Comparison of ENCODE assay signal across 8 mouse cellular contexts in the genomic region with DNA sequence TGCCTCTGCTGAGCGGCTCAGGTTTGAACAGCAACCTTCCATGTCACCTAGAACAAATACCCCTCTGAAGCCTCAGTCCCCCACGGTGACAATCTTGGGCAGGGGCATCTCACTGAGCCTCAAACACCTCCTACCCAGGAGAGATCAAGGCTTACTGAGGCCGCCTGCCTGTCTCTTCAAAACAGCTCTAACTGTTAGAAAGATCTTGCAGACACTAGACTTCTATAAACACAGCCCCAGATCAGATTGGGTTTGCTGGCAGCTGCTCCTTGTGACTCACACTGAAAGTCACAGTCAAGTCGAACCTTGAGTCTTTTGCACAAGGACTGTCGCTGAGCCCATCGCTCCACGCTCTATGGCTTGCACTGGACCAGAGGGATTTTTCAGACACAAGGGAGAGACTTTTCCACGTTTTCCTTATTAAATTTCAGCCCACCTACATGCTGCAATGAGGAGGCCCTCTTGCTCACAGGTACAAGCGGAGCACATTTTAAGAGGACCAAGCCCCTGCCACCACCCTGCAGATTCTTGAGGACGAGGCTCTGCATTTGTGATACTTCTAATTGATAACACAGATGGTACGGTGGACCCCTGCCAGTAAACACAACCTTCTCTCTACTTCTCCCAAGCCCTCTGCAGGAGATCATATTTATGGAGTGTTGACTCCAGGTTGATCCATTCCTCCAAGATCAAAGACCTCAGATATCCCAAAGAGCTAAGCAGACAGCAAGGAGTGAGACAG. TPM values are rescaled to one million over a fixed set of nuclear protein-coding genes. Genes with fewer than 3 reads are reported as not detected.
DNase-seq lines count a peak whose midpoint lies in the region; ATAC-seq lines count a peak whose summit lies in the region.

No protein-coding gene starts in this region.

- H3K4me1 ChIP-seq in midbrain, embryonic 10.5 days: peaks cover 91% of the 10 kb centered on the region
- H3K4me1 ChIP-seq in midbrain, embryonic 11.5 days (ENCODE audit: control insufficient read depth, insufficient read depth, low read length): peaks cover 54% of the 10 kb centered on the region
- peaks cover 59% of the 10 kb centered on the region for H3K4me1 ChIP-seq in forebrain, embryonic 16.5 days (replicated peaks; ENCODE audit: control insufficient read depth, insufficient read depth, low read length)
- H3K4me1 ChIP-seq in midbrain, embryonic 14.5 days (ENCODE audit: control insufficient read depth, insufficient read depth, low read length): peaks cover 61% of the 10 kb centered on the region
- H3K4me1 ChIP-seq in liver, embryonic 11.5 days (replicated peaks; ENCODE audit: control insufficient read depth, insufficient read depth, low read length): peaks cover 11% of the 10 kb centered on the region

- DNase-seq in CD4-positive, CD25-positive, alpha-beta regulatory T cell, adult 2 months (ENCODE audit: low read depth, low spot score): peak; percentile 6
- no peak for DNase-seq in midbrain, embryonic 10.5 days (ENCODE audit: low spot score)
- no peak for DNase-seq in midbrain, embryonic 11.5 days (ENCODE audit: low spot score, missing footprints)
- DNase-seq in midbrain, embryonic 14.5 days: peak; percentile 31
- DNase-seq in liver, embryonic 11.5 days (ENCODE audit: low spot score): no peak
- no peak for DNase-seq in heart, adult 8-10 months (ENCODE audit: low spot score)

- no peak for ATAC-seq in CD4-positive, CD25-positive, alpha-beta regulatory T cell, adult 4 months
- no peak for ATAC-seq in midbrain, embryonic 11.5 days (ENCODE audit: low FRiP score)
- no peak for ATAC-seq in forebrain, embryonic 16.5 days
- no peak for ATAC-seq in midbrain, embryonic 14.5 days (ENCODE audit: low FRiP score, low TSS enrichment)
- ATAC-seq in liver, embryonic 11.5 days (replicated peaks; ENCODE audit: low FRiP score): no peak

- peaks cover 70% of the 10 kb centered on the region for H3K36me3 ChIP-seq in midbrain, embryonic 10.5 days
- H3K36me3 ChIP-seq in midbrain, embryonic 11.5 days (ENCODE audit: control insufficient read depth, insufficient read depth, low read length): no peaks in the 10 kb centered on the region; the same call in 1 of the 2 replicates
- peaks cover 3% of the 10 kb centered on the region; the same call in 1 of the 2 replicates for H3K36me3 ChIP-seq in forebrain, embryonic 16.5 days (ENCODE audit: control insufficient read depth, insufficient read depth)
- no peaks in the 10 kb centered on the region for H3K36me3 ChIP-seq in midbrain, embryonic 14.5 days (ENCODE audit: control insufficient read depth, insufficient read depth, low read length)
- H3K36me3 ChIP-seq in liver, embryonic 11.5 days (ENCODE audit: control insufficient read depth, insufficient read depth, low read length): no peaks in the 10 kb centered on the region

- no peaks in the 10 kb centered on the region for H3K27me3 ChIP-seq in midbrain, embryonic 10.5 days (ENCODE audit: low read depth, poor library complexity, severe bottlenecking)
- H3K27me3 ChIP-seq in midbrain, embryonic 11.5 days (ENCODE audit: control insufficient read depth, insufficient read depth, low read length): no peaks in the 10 kb centered on the region
- H3K27me3 ChIP-seq in forebrain, embryonic 16.5 days (replicated peaks; ENCODE audit: control insufficient read depth, insufficient read depth, low read length): no peaks in the 10 kb centered on the region
- no peaks in the 10 kb centered on the region for H3K27me3 ChIP-seq in midbrain, embryonic 14.5 days (ENCODE audit: control insufficient read depth, insufficient read depth, low read length)
- H3K27me3 ChIP-seq in liver, embryonic 11.5 days (replicated peaks; ENCODE audit: control insufficient read depth, insufficient read depth, low read length): no peaks in the 10 kb centered on the region

- no peak overlapping the region for H3K4me3 ChIP-seq in midbrain, embryonic 10.5 days
- H3K4me3 ChIP-seq in midbrain, embryonic 11.5 days (ENCODE audit: low read depth, low read length): no peak overlapping the region
- no peak overlapping the region for H3K4me3 ChIP-seq in forebrain, embryonic 16.5 days (replicated peaks; ENCODE audit: low read length)
- no peak overlapping the region for H3K4me3 ChIP-seq in midbrain, embryonic 14.5 days (replicated peaks; ENCODE audit: low read depth, low read length)
- no peak overlapping the region for H3K4me3 ChIP-seq in liver, embryonic 11.5 days (ENCODE audit: low read depth, low read length)

- peaks cover 5% of the 10 kb centered on the region; the same call in 1 of the 2 replicates for H3K9me3 ChIP-seq in midbrain, embryonic 10.5 days (replicated peaks)
- no peaks in the 10 kb centered on the region for H3K9me3 ChIP-seq in midbrain, embryonic 11.5 days (ENCODE audit: control insufficient read depth, low read length)
- no peaks in the 10 kb centered on the region for H3K9me3 ChIP-seq in forebrain, embryonic 16.5 days (ENCODE audit: control insufficient read depth, low read length)
- no peaks in the 10 kb centered on the region for H3K9me3 ChIP-seq in midbrain, embryonic 14.5 days (ENCODE audit: control insufficient read depth, low read length)
- H3K9me3 ChIP-seq in liver, embryonic 11.5 days (ENCODE audit: control insufficient read depth, low read length): peaks cover 3% of the 10 kb centered on the region; the same call in 1 of the 2 replicates

- no peak overlapping the region for H3K4me2 ChIP-seq in midbrain, embryonic 11.5 days
- H3K4me2 ChIP-seq in forebrain, embryonic 16.5 days (ENCODE audit: low read length): peak overlapping the region; percentile 29; the same call in 1 of the 2 replicates
- H3K4me2 ChIP-seq in midbrain, embryonic 14.5 days (ENCODE audit: low read length): no peak overlapping the region
- no peak overlapping the region for H3K4me2 ChIP-seq in liver, embryonic 11.5 days

- WGBS in midbrain, embryonic 10.5 days: 68% methylated on average over 11 of the region's 11 CpGs
- 66% methylated on average over 11 of the region's 11 CpGs for WGBS in midbrain, embryonic 11.5 days
- WGBS in forebrain, embryonic 16.5 days: 57% methylated on average over 11 of the region's 11 CpGs
- 62% methylated on average over 11 of the region's 11 CpGs for WGBS in midbrain, embryonic 14.5 days
- WGBS in liver, embryonic 11.5 days: 61% methylated on average over 11 of the region's 11 CpGs

- no peak overlapping the region for H3K9ac ChIP-seq in midbrain, embryonic 11.5 days (ENCODE audit: low read length)
- peak overlapping the region; percentile 5; the same call in 1 of the 2 replicates for H3K9ac ChIP-seq in forebrain, embryonic 16.5 days (replicated peaks; ENCODE audit: low read depth, low read length)
- H3K9ac ChIP-seq in midbrain, embryonic 14.5 days (replicated peaks; ENCODE audit: low read length): peak overlapping the region; percentile 14; the same call in 1 of the 2 replicates
- H3K9ac ChIP-seq in liver, embryonic 11.5 days (ENCODE audit: low read depth, low read length): no peak overlapping the region

- H3K27ac ChIP-seq in midbrain, embryonic 10.5 days (replicated peaks): peak overlapping the region; percentile 69
- H3K27ac ChIP-seq in midbrain, embryonic 11.5 days (ENCODE audit: low read depth, low read length): no peak overlapping the region; the same call in 1 of the 2 replicates
- H3K27ac ChIP-seq in forebrain, embryonic 16.5 days (ENCODE audit: low read length): peak overlapping the region; percentile 46
- H3K27ac ChIP-seq in midbrain, embryonic 14.5 days (replicated peaks; ENCODE audit: low read depth, low read length): peak overlapping the region; percentile 46
- no peak overlapping the region for H3K27ac ChIP-seq in liver, embryonic 11.5 days (ENCODE audit: low read depth, low read length)

RNA-seq across cellular contexts. Expression of a gene that starts 21.7 kb away (rescaled TPM):
- under 1 TPM; 0.44 to 0.67 TPM for polyA plus RNA-seq in CD4-positive, CD25-positive, alpha-beta regulatory T cell, adult 4 months (2017; shearing (Covaris generic))
- polyA plus RNA-seq in midbrain, embryonic 10.5 days (2016; fragmentation: Nextera tagmentation; extraction: Ambion mirVana): 30.9 and 44.7 TPM in 2 replicates
- 48.9 and 54.9 TPM in 2 replicates for polyA plus RNA-seq in midbrain, embryonic 11.5 days (2014; fragmentation: Nextera tagmentation; extraction: Ambion mirVana)
- 32.2 and 37.2 TPM in 2 replicates for polyA plus RNA-seq in forebrain, embryonic 16.5 days (2015; fragmentation: Nextera tagmentation; extraction: Ambion mirVana)
- 58.6 and 68.8 TPM in 2 replicates for polyA plus RNA-seq in midbrain, embryonic 14.5 days (2014; fragmentation: Nextera tagmentation; extraction: Ambion mirVana)
- 2.3 and 3.5 TPM in 2 replicates for polyA plus RNA-seq in liver, embryonic 11.5 days (2014; fragmentation: Nextera tagmentation; extraction: Ambion mirVana)
- under 1 TPM; 0.65 to 0.90 (median 0.77) TPM for total RNA-seq in heart, adult 8-10 months (2022)

Comparison
In these comparisons a context has a peak if more than half of its experiments do, and no peak if none do; other contexts are left out.
1. DNase-seq: peak in CD4-positive, CD25-positive, alpha-beta regulatory T cell, adult 2 months (single experiment) and midbrain, embryonic 14.5 days (single experiment); none in midbrain, embryonic 10.5 days (single experiment), midbrain, embryonic 11.5 days (single experiment), liver, embryonic 11.5 days (single experiment) and heart, adult 8-10 months (single experiment).
2. H3K27ac ChIP-seq: peak in midbrain, embryonic 10.5 days (single experiment), forebrain, embryonic 16.5 days (single experiment) and midbrain, embryonic 14.5 days (single experiment); none in midbrain, embryonic 11.5 days (single experiment) and liver, embryonic 11.5 days (single experiment).
3. H3K9ac ChIP-seq: peak in forebrain, embryonic 16.5 days (single experiment) and midbrain, embryonic 14.5 days (single experiment); none in midbrain, embryonic 11.5 days (single experiment) and liver, embryonic 11.5 days (single experiment).